Mouse (Mus musculus) thymus, postnatal 14 days (tissue): ENCODE results near the gene Catsperd.
"Not testable (repeated sequence)": the region's sequence is repeated elsewhere in the genome, so short reads cannot be mapped to it uniquely, and the experiment has no call there.

Source experiments
- DNase-seq: peaks from one replicate; pipeline ENCODE4 v3.0.0; 2021

Gene Catsperd

GRCm38 (mm10) chr17:56627530-56628277 is at the start of gene Catsperd:
TSS of gene Catsperd (plus strand) at chr17:56628143.
- DNase-seq: no peak

- no peak for DNase-seq
Measured at GRCm38 (mm10) chr17:56583071-56583470, 44.9 kb upstream of the Catsperd start.

GRCm38 (mm10) chr17:56583611-56584256 is 44.2 kb upstream of the Catsperd start:
- no peak for DNase-seq

DNA sequence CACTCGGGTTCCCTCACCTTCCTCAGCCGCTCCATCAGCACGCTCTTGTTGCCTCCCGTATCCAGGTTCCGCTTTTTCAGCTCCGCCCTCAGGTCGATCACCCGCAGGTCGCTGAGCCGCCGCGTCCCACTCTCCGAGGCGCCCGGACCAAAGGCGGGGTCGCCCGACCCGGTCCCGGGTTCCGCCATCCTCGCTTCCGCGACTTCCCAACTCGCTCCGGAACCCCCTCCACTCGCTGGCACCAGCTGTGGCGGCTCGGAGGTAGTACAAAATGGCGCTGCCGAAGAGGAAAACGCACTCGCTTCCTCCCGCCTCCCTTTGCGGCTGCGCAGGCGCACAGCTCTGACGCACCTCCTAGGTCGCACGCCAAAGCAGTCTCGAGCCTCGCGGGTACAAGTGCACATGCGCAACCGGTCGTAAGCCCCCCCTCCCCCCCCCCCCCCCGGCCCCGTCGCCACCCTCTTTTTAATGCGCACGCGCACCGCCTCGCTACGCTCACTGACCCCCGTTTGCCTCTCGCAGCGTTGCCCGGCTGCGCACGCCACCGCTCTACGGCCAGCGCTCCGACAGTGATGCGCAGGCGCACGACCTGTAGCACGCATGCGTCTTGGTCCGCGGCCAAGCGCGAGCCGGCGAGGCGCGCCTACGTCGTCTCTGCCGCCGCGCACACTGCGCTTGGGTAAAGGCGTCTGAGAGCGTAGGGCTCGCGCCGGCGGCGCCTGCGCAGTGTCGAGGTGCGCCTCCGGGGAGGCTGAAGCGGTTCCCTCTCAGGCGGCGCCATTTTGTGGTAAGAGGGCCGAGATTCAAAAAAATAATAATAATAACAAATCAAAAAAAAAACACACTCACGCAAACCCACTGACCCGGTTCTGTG is 43.4 kb upstream of the Catsperd start, which contains the start of the genes Safb2 and Safb:
Gene Safb2 (minus strand): TSS at position 329 of the 874 bp plus-strand sequence.
Gene Safb (plus strand): TSS at position 569 of the 874 bp plus-strand sequence.
- peak; percentile 99 for DNase-seq

DNA sequence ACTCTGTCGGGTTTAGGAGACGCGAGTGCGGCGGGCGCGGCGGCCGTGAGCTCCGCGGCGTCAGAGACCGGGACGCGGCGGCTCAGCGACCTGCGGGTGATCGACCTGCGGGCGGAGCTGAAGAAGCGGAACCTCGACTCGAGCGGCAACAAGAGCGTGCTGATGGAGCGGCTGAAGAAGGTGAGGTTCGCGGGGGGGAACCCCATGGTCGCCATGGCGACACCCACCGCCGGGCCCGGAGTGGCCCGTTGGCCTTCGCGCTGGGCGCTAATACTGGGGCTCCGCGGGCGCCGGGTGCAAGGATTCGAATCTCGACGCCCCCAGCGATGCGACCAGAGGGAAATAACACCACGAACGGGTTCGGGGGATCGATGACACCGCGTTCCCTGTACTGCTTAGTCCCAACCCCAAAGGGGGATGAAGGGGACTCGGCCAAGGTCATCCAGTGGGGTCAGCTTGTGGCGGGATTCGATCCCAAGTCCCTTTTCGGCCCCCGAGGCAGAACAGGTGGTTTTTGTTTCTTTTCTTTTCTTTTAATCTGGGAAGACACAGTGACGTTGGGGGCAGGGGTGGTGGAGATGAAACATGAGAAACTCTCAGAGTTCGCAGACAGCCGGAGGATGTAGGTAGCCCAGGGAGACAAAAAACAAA is 42.6 kb upstream of the Catsperd start:
- no peak for DNase-seq

- no peak for DNase-seq
Measured at GRCm38 (mm10) chr17:56587773-56588172, 40.2 kb upstream of the Catsperd start.

GRCm38 (mm10) chr17:56588921-56589320 is 39.0 kb upstream of the Catsperd start:
- no peak for DNase-seq

DNA sequence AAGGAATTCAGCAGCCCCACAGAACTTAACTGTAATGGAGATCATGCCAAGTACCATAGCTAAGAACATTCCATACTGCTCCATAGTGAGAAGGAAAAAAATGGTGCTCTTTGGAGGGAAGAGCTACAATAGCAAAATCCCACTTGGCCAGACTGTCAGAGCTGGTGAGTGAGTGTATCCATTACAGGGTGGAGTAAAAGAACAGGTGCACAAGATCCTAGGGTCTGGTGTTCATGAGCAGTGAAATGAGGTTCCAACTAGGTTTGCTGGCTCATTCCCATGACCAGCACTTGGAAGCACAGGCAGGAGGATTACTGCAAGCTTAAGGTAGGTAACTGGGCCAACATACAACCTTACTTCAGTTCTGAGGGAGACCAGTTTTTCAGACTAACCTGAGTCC is 35.4 kb upstream of the Catsperd start:
- DNase-seq: no peak

DNA sequence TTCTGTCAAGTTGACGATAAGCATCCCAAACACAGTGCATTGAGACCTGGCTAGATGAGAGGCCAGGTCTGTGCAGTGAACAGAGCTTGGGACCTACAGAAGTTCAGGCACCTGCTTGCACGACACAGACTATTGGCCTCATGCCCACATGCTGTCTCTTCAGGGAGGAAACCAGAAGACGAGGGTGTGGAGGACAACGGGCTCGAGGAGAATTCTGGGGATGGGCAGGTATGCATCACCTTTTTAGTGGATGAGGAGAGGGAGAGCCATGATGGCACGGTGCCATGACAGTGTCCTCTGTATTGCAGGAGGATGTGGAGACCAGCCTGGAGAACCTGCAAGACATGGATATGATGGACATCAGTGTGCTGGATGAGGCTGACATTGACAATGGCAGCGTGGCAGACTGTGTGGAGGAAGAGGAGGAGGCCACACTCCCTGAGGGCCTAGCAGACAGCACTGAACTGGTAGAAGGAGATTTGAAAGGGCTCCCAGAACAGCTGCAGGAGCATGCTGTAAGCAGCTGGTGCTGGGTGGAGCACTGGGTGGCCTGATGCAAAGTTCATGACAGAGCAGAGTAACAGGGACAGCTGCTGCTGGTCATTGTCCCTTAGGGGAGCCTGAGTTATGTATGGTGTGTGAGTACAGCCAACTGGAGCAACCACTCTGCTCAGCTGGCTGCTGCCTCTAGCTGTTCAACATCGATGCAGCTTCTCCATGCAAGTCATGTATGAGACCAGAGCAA is 34.2 kb upstream of the Catsperd start:
- no peak for DNase-seq

- no peak for DNase-seq
Measured at GRCm38 (mm10) chr17:56603186-56604069, 24.5 kb upstream of the Catsperd start.

DNA sequence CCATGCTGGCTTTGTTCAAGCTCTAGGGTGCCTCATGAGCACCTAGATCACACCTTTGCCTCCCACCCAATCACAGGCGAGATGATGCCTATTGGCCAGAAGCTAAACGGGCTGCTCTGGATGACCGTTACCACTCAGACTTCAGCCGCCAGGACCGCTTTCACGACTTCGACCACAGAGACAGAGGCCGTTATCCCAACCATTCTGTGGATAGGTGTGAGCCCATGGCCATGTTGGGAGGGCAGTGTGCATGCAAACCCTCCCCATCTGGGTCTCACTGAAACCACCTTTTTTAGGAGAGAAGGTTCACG is 23.9 kb upstream of the Catsperd start:
- DNase-seq: no peak

DNA sequence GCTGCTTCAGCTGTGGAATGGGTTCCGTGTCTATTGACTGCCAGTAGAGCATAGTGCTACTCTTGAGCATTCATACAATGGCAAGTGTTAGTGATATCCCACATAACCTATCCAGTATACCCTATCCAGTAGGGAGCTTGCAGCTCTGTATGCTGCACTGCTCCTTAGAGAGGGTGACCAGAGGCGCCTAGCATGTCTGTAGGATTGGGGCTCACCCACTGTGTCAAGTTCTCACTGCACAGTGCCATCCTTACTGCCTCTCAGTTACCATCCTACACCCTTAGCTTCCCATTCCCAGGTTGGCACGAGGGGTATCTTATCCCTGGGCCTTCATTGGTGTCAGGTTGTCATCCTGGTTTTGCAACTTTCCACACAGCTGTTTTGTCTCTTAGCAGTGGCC is 23.5 kb upstream of the Catsperd start:
- no peak for DNase-seq

- no peak for DNase-seq
Measured at GRCm38 (mm10) chr17:56605431-56605830, 22.5 kb upstream of the Catsperd start.

DNA sequence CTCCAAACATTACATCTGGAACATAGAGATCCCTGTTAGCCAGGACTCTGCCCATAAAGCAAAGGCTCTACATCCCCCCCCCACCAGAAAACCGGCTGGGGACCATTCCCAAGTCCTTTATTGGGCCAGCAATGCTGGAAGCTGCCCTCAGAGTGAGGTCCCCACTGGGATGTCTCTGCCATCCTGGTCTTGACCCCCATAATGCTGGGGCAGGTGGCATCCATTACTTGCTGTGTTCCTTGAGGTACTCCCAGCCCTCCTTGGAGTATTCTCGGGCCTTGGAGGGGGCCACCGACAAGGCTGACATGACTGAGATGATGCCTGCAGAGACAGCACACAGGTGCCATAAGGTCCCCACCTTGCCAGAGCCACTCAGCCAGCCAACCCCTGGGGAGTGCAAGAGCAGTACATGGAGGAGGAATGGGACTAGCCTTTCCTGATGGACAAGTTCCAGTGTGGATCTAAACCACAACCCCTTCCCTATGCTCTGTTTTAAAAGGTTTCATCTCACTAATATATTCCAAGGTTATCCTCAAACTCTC is 20.4 kb upstream of the Catsperd start:
- DNase-seq: no peak

DNA sequence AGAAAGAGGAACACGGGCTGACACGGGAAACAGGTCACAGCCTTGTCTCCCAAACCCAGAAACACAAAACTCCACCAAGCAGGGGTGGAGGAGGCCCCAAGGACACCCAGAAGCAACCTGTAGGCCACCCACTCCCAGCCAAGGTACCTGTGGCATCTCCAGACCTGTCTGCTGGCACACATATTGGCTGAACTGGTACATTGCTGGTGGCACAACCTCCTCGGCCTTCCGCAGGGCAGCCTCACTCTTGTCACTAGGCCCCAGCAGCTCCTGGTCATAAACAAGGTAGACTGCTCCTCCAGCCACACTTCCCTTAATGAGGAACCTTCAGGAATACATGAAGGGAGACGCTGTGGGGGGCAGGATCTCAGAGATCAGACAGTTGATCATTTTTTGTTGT is 19.2 kb upstream of the Catsperd start:
- no peak for DNase-seq

GRCm38 (mm10) chr17:56609452-56610171 is 18.3 kb upstream of the Catsperd start, which contains the start of gene 2410015M20Rik:
TSS of gene 2410015M20Rik (minus strand) at chr17:56609771.
- DNase-seq: peak; percentile 95

DNA sequence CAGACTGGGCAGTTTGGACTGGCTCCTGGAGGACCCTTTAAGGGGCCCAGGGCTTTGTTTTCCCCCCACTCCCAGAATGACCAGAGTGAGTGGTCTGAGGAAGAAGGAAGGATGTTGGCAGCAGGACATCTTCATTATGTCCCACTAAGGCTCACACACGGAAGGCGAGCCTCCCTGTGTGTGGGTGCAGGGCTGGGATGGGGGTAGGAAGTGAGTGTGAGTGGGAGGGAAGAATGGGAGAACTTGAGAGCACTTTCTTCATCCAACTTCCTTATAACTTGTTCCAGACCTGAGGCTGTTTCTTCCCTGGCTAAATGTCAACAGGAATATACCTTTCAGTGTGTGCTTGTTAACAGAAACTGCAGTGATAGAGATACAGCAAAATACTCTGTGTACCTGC is 16.6 kb upstream of the Catsperd start:
- DNase-seq: no peak

DNA sequence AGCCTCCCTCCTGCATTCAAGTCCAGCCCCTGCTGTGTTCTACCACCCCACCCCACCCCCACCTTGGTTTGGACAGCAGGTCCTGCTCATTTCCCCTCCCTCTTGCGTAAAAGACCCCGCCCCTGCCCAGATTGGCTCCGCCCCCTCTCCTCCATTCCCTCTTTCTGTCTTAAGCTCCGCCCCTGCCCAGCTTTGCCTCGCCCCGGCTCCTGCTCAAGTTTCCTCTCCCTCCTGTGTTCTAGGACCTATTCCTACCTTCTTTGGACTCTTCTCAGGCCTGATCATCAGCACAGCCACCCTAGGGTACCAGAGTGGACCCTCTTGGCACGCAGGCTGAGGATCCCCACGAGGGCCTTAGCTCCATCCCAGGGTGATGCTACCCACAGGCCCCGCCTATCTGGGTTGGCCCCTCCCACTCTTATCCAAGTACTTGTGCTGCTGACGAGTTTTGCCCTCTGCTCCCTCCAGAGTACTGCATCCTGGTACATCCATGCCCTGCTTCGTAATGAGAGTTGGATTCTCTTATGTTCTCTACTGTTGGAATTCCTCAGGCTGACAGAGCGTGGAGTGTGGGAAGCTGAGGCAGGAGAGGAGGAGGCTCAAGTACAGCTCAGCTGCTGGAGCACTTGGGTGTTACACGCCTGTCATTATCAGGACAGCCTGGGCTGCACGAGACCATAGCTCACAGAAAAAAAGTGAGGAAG is 15.9 kb upstream of the Catsperd start:
- DNase-seq: peak; percentile 38

- not testable (repeated sequence) for DNase-seq
Measured at GRCm38 (mm10) chr17:56612565-56612939, 15.4 kb upstream of the Catsperd start.
